Mouse (Mus musculus): ENCODE measurements around the gene Als2cl. TPM values are rescaled to one million over a fixed set of nuclear protein-coding genes. Genes with fewer than 3 reads are reported as not detected.

The Als2cl gene
- polyA plus RNA-seq, 1 experiment from 2014 or later: 1.5 TPM

Small RNA genes within 50 kb of the gene (microRNA-seq; reads per million reads assigned to microRNA genes)
- not detected for gene Gm24269

Other genes starting within 250 kb of the Als2cl start
- gene Nbeal2, start 225.7 kb upstream of the Als2cl start, polyA plus RNA-seq (2016; fragmentation: Nextera tagmentation; extraction: Ambion mirVana): 1.8 and 2.1 TPM in 2 replicates
- 113 and 114 TPM in 2 replicates for gene Ccdc12, start 223.4 kb upstream of the Als2cl start, polyA plus RNA-seq (2016; fragmentation: Nextera tagmentation; extraction: Ambion mirVana)
- gene Myl3, start 138.0 kb upstream of the Als2cl start, polyA plus RNA-seq (2016; fragmentation: Nextera tagmentation; extraction: Ambion mirVana): 2.0 TPM in 2 replicates
- gene Pth1r, start 132.7 kb upstream of the Als2cl start, polyA plus RNA-seq (2016; fragmentation: Nextera tagmentation; extraction: Ambion mirVana): 44.3 and 52.4 TPM in 2 replicates
- gene Prss42, start 81.7 kb upstream of the Als2cl start, polyA plus RNA-seq (2016; fragmentation: Nextera tagmentation; extraction: Ambion mirVana): not detected in 2 replicates
- gene Prss44, start 65.9 kb upstream of the Als2cl start, polyA plus RNA-seq (2016; fragmentation: Nextera tagmentation; extraction: Ambion mirVana): not detected in 2 replicates
- gene Prss43, start 53.2 kb upstream of the Als2cl start, polyA plus RNA-seq (2016; fragmentation: Nextera tagmentation; extraction: Ambion mirVana): not detected in 2 replicates
- gene Prss45, start 45.3 kb upstream of the Als2cl start, polyA plus RNA-seq (2016; fragmentation: Nextera tagmentation; extraction: Ambion mirVana): not detected in 2 replicates
- not detected in 2 replicates for gene Prss46, start 35.4 kb upstream of the Als2cl start, polyA plus RNA-seq (2016; fragmentation: Nextera tagmentation; extraction: Ambion mirVana)
- gene Prss50, start 21.9 kb upstream of the Als2cl start, polyA plus RNA-seq (2016; fragmentation: Nextera tagmentation; extraction: Ambion mirVana): 0.26 TPM in 1 of 2 replicates, not detected in the other
- gene Tmie, start 243 bp downstream of the Als2cl start, polyA plus RNA-seq (2016; fragmentation: Nextera tagmentation; extraction: Ambion mirVana): 1.1 and 1.2 TPM in 2 replicates
- not detected in 2 replicates for gene Fam240a, start 37.0 kb downstream of the Als2cl start, polyA plus RNA-seq (2016; fragmentation: Nextera tagmentation; extraction: Ambion mirVana)
- not detected in 2 replicates for gene Tdgf1, start 66.3 kb downstream of the Als2cl start, polyA plus RNA-seq (2016; fragmentation: Nextera tagmentation; extraction: Ambion mirVana)
- gene Lrrc2, start 71.7 kb downstream of the Als2cl start, polyA plus RNA-seq (2016; fragmentation: Nextera tagmentation; extraction: Ambion mirVana): 0.09 and 0.12 TPM in 2 replicates
- gene Rtp3, start 110.7 kb downstream of the Als2cl start, polyA plus RNA-seq (2016; fragmentation: Nextera tagmentation; extraction: Ambion mirVana): not detected in 2 replicates
- gene Ltf, start 139.4 kb downstream of the Als2cl start, polyA plus RNA-seq (2016; fragmentation: Nextera tagmentation; extraction: Ambion mirVana): 1.8 and 2.4 TPM in 2 replicates
- 0.97 and 1.4 TPM in 2 replicates for gene Ccrl2, start 177.6 kb downstream of the Als2cl start, polyA plus RNA-seq (2016; fragmentation: Nextera tagmentation; extraction: Ambion mirVana)
- gene Lrrfip2, start 237.7 kb downstream of the Als2cl start, polyA plus RNA-seq (2016; fragmentation: Nextera tagmentation; extraction: Ambion mirVana): 50.5 and 53.7 TPM in 2 replicates

Data from hindbrain, embryonic 12.5 days (tissue).